Mouse (Mus musculus) layer of hippocampus, adult 18-20 months (tissue): Measurements from ENCODE around the gene Tdrd12. TPM values are rescaled to one million over a fixed set of nuclear protein-coding genes. Genes with fewer than 3 reads are reported as not detected.
"Not testable (repeated sequence)": the region's sequence is repeated elsewhere in the genome, so short reads cannot be mapped to it uniquely, and the experiment has no call there.

ENCODE experiments used
- DNase-seq, 2 experiments: peaks; one replicate each; pipeline ENCODE4 v3.0.0; 2022; ENCODE audit warnings: low spot score in 2 of 2
- long read RNA-seq: library from polyadenylated mRNA; stranded (forward); transcript quantifications from one replicate; pipeline ENCODE4 v2.0.0, GENCODE M21; 2021
- total RNA-seq, 2 experiments: library from RNA; stranded (reverse); gene quantifications; 2 replicates each; pipeline ENCODE4 v1.2.3; 2021

The Tdrd12 gene
- under 1 TPM; 0.27 to 0.56 TPM for total RNA-seq
- long read RNA-seq = 0 reads

GRCm38 (mm10) chr7:35537562-35537961 lies at the start of gene Tdrd12:
Gene Tdrd12 (minus strand): TSS chr7:35537745.
- DNase-seq = no peak

GRCm38 (mm10) chr7:35586906-35587445 lies 49.4 kb upstream of the Tdrd12 start:
- no peak for DNase-seq

GRCm38 (mm10) chr7:35586055-35586905 lies 48.7 kb upstream of the Tdrd12 start, which contains the start of gene Ankrd27:
Gene Ankrd27 (plus strand): TSS chr7:35586244.
- DNase-seq = peak; percentile 93 to 98

DNA sequence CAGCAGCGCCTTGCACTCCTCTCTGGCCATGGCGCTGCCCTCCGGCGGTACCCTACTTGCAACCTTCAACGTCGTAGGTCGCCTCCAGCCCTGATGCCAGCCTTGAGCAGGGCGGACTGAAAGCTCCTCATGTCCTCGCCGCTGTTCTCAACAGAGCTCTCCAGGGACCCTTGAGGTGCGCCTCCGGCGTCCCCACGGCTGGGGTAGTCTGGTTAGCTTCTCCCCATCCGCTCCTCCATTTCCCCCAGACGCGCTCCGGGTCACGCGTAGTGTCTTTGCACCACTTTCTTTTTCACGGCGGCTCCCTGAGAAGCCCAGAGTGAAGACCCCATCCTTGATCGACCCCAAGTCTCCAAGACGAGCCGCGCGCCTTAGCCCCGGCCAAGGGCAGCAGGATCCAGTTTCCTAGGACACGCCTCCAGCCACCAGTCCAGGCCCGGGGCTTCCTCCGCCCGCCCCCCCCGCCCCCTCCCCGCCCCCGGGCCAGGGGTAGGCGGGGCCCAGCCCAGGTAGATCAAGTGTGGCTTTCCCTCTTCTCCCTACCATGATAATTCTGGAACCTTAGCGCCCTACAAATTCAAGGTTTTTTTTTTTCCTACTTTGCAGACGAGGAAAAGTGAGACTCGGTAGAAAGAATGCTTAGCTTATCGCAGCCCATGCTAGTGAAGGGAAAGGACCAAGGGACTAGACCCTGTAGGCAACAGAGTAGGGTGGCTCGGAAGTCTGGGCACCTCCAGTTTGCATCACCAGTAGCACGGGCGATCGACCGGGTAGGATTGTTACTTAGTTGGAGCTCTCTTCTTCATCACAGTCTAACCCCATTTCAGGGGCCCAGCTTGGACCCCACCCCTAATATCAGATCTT lies 47.9 kb upstream of the Tdrd12 start, which contains the start of gene Rgs9bp:
Rgs9bp (minus strand) TSS at position 392 of the 864 bp plus-strand sequence.
- no peak for DNase-seq

DNA sequence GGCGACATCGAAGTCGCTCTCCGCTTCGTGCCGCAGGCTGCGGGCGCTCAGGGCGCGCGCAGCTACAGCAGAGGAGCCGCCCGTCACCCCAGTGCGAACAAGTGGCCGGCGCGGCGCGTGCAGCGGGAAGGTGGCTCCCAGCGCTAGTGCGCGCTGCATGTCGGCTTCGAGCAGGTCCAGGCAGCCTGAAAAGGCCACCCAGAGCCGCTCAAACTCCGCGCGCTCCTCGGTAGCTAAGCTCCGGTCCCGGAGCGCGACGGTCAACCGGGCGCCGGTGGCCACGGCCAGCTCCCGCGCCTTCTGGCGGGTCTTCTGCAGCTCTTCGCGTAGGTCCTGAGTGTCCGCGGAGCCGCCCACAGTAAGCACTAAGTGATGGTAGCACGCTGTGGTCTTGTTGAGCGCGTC lies 47.2 kb upstream of the Tdrd12 start:
- no peak for DNase-seq

- no peak for DNase-seq
Observed at GRCm38 (mm10) chr7:35584068-35584785, 46.7 kb upstream of the Tdrd12 start.

- DNase-seq = no peak
Observed at GRCm38 (mm10) chr7:35583476-35584025, 46.0 kb upstream of the Tdrd12 start.

- no peak for DNase-seq
Observed at GRCm38 (mm10) chr7:35582719-35583118, 45.2 kb upstream of the Tdrd12 start.

DNA sequence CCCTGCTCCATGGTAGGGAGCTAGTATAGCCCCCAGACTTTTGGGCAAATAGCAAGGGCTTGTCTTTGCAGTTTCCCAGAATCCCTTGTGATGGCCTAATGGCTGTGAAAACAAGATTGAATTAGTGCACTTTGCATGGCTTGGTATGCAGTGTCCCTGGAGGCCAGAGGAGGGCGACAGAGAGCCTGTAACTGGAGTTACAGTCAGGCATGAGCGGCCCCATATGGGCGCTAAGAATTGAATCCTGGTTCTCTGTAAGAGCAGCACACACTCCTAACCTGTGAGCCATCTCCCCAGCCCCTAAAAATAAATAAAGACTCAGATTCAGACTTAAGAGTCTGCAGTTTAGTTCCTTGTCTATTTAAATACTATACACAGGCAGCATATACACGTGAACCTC lies 42.3 kb upstream of the Tdrd12 start:
- DNase-seq = no peak

GRCm38 (mm10) chr7:35570883-35571282 lies 33.3 kb upstream of the Tdrd12 start:
- DNase-seq = not testable (repeated sequence)

- not testable (repeated sequence) for DNase-seq
Observed at GRCm38 (mm10) chr7:35569724-35570123, 32.2 kb upstream of the Tdrd12 start.

DNA sequence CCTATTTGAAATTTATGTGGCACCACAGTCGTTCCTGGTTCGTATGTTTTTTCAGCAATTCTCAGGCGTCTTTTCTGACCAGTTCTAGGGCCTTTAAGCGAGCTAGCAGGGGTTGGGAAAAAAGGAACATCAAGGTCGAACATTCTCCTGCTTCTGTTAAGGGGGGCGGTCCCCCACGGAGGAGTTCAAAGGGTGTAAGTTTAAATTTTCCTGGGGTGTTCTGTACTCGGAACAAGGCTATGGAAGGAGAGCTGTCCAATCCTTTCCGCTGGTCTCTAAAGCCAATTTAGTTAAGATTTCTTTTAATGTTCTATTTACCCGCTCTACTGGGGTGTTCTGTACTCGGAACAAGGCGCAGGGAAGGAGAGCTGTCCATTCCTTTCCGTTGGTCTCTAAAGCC lies 28.4 kb upstream of the Tdrd12 start:
- DNase-seq = not testable (repeated sequence)

DNA sequence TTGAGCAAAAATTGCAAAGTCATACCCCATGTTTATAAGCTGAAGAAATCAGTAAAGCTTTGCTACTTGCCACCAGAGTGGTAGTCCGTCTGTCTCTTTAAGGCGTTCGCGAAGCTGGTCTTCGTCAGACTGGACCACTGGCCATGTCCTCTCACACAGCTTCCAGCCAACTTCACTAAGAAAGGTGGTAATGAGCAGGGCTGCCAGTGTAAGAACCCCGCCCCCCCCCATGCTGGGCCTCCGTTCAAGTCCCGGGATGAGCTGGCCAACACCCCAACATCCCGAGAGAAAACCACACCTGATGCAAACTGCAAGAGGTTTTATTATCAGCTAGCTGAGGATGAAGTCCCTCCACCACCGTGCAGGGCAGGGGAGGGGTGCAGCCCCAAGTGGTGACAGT lies 27.3 kb upstream of the Tdrd12 start:
- DNase-seq = not testable (repeated sequence)

DNA sequence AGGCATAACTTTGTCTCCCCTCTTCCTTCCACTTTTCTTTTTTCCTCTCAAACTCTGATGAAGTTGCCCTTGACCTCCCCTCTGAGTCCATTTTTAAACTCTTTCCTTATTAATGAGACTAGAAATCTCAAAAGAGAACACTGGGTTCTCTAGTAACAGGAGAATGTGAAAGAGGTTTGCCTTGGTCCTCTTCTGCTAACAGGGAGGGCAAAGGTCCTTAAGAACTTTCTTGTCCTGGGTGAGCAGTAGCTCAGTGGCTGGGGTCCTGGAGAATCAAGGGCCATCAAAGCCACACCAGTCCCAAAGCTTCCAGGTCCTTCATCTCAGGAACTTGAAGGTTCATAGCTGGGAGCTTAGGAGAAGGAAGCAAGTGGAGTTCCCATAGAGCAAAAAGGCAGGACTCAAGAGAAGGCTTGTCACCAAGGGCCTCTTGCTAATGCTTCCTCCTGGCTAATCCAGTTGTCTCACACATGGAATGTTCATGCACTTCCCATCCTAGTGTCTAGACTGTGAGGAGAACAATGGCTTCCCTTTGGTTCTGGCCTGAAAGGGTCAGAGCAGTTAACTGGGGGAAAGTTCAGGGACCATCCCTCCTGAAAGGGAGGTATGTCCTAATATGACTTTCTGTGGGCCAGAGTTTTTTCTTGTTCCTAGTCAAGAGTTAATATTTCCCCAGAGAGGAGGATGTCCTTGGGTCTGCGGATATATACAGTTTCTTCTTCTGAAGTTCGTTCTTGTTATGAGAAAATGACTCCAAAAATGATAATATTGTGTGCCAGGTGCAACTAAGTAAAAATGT lies 26.7 kb upstream of the Tdrd12 start:
- no peak for DNase-seq

GRCm38 (mm10) chr7:35563071-35563470 lies 25.5 kb upstream of the Tdrd12 start:
- no peak for DNase-seq

DNA sequence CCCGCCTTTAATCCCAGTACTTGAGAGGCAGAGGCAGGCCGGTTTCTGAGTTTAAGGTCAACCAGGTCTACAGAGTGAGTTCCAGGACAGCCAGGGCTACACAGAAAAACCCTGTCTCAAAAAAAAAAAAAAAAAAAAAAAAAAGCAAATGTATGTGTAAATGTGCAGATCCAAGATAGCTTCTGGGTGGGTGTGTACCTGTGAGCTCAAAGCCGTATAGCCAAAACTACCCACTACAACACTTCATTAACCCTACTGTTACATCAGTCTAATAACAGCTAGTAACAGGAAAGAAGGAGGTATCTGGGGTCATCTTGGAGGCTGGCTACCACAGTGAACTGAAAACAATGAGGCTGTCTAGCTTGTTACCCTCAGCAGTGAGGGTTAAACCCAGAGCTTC lies 22.3 kb upstream of the Tdrd12 start:
- no peak for DNase-seq

- no peak for DNase-seq
Observed at GRCm38 (mm10) chr7:35558681-35559080, 21.1 kb upstream of the Tdrd12 start.

DNA sequence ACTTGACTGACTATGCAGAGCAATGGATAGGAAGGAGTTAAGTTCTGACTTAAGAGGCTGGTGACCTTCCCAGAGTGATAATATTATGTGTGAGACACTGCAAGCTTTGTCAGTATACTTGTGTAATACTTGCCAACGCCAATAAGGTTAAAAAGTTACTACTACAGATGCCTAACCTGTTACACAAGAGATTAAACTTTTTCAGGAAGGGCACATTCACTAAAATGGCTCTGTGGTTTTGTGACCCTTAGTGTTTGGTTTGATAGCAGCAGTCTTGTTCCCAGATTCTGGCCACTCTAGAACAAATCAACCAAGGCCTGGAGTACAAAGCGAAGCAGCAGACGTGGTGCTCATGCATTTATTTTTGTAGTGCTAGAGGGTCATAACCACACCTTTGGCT lies 20.0 kb upstream of the Tdrd12 start:
- no peak for DNase-seq

DNA sequence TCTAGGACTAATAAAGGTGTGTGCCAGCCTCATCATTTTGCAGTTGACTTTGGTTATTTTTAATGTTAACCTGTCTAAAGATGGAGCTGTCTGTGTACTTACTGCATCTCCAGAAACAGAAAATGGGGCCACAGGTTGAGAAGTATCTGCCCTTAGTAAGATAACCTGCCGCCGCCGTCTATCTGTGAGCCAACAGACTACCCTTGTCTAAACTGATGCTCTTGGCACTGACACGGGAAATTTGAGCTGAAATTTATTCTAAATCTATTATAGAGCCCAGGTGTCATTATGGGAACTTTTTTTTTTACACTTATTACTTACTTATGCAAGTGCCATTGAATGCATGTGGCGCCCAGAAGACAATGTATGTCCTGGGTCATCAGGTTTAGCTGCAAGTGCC lies 19.4 kb upstream of the Tdrd12 start:
- DNase-seq = no peak

DNA sequence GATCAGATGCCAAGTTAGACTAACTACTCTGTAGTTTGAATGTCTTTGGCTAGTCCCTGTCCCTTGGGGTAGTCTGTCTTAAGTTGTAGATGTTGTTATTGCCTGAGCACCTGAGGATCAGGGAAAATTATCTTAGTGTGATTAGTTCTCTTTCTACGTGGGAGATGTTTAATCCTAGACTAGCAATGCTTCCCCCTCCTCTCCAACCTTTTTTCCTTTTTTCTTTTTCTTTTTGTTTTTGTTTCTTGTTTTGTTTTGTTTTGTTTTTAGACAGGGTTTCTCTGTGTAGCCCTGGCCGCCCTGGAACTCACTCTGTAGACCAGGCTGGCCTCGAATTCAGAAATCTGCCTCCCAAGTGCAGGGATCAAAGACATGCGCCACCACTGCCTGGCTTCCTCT lies 18.7 kb upstream of the Tdrd12 start, which contains the start of gene Nudt19:
Nudt19 (minus strand) TSS at position 100 of the 399 bp plus-strand sequence.
- no peak for DNase-seq
